Mouse (Mus musculus) limb, embryonic 12.5 days (tissue): ENCODE results near the gene Palm. TPM values are rescaled to one million over a fixed set of nuclear protein-coding genes. Genes with fewer than 3 reads are reported as not detected.
"Not testable (repeated sequence)": the region's sequence is repeated elsewhere in the genome, so short reads cannot be mapped to it uniquely, and the experiment has no call there.

ENCODE experiments used
- ATAC-seq: fragments of 200-750 bp; cut with Nextera tagmentation; 2 replicates; pipeline ENCODE4 v1.8.0; 2017; ENCODE audit warnings: low read depth, moderate TSS enrichment; ENCODE audit not compliant: insufficient number of reproducible peaks, insufficient read depth, low FRiP score, low TSS enrichment
- H3K27ac ChIP-seq: fragments of 300-500 bp; sonication (generic); 2 replicates; pipeline ENCODE4 v1.5.1; 2016; ENCODE audit warnings: mild to moderate bottlenecking, moderate library complexity
- H3K27me3 ChIP-seq: fragments of 300-500 bp; sonication (generic); 2 replicates; pipeline ENCODE4 v1.6.1; 2016; ENCODE audit warnings: mild to moderate bottlenecking, moderate library complexity
- H3K36me3 ChIP-seq: fragments of 300-500 bp; sonication (generic); 2 replicates; pipeline ENCODE4 v1.6.1; 2016; ENCODE audit warnings: mild to moderate bottlenecking, moderate library complexity
- H3K4me1 ChIP-seq: fragments of 300-500 bp; sonication (generic); replicated peaks from 2 replicates; pipeline ENCODE4 v1.6.1; 2016
- H3K4me2 ChIP-seq: fragments of 300-500 bp; sonication (generic); 2 replicates; pipeline ENCODE4 v1.6.1; 2016; ENCODE audit warnings: mild to moderate bottlenecking, moderate library complexity
- H3K4me3 ChIP-seq: fragments of 300-500 bp; sonication (generic); replicated peaks from 2 replicates; pipeline ENCODE4 v1.5.1; 2016; ENCODE audit warnings: mild to moderate bottlenecking
- H3K9ac ChIP-seq: fragments of 300-500 bp; sonication (generic); replicated peaks from 2 replicates; pipeline ENCODE4 v1.6.1; 2016; ENCODE audit warnings: mild to moderate bottlenecking, moderate library complexity
- H3K9me3 ChIP-seq: fragments of 300-500 bp; sonication (generic); 2 replicates; pipeline ENCODE4 v1.6.1; 2016; ENCODE audit warnings: mild to moderate bottlenecking, moderate library complexity
- WGBS: fragments of 180-500 bp; shearing (Covaris S2); methylation state at CpG from one replicate; pipeline ENCODE4 v1.1.7; 2016; 5-methylcytosine and 5-hydroxymethylcytosine counted together
- polyA plus RNA-seq: library from polyadenylated mRNA; unstranded; fragments of >200 nt; fragmentation: Nextera tagmentation; extraction: Ambion mirVana; gene quantifications from 2 replicates; pipeline ENCODE4 v1.2.1, GENCODE M21; 2016

Gene Palm
- 121 TPM in 2 replicates for polyA plus RNA-seq

GRCm38 (mm10) chr10:79793051-79793737 lies at the start of gene Palm:
TSS of gene Palm (plus strand) at chr10:79793572.
- ATAC-seq, result peak; percentile 54
- H3K4me2 ChIP-seq, result peak within 1 kb of the TSS; percentile 88
- peaks cover 6% of the 10 kb centered on the region; the same call in 1 of the 2 replicates for H3K27me3 ChIP-seq
- peak within 1 kb of the TSS; percentile 94 for H3K4me3 ChIP-seq
- H3K27ac ChIP-seq, result peak within 1 kb of the TSS; percentile 84
- peaks cover 26% of the 10 kb centered on the region for H3K4me1 ChIP-seq
- H3K9me3 ChIP-seq, result 0 out of 2 replicates have a peak, but pooled peaks cover 3% of the 10 kb centered on the region
- H3K9ac ChIP-seq, result peak within 1 kb of the TSS; percentile 94
- H3K36me3 ChIP-seq, result peaks cover 6% of the 10 kb centered on the region; the same call in 1 of the 2 replicates
- 6% methylated on average over 51 of the region's 51 CpGs for WGBS

DNA sequence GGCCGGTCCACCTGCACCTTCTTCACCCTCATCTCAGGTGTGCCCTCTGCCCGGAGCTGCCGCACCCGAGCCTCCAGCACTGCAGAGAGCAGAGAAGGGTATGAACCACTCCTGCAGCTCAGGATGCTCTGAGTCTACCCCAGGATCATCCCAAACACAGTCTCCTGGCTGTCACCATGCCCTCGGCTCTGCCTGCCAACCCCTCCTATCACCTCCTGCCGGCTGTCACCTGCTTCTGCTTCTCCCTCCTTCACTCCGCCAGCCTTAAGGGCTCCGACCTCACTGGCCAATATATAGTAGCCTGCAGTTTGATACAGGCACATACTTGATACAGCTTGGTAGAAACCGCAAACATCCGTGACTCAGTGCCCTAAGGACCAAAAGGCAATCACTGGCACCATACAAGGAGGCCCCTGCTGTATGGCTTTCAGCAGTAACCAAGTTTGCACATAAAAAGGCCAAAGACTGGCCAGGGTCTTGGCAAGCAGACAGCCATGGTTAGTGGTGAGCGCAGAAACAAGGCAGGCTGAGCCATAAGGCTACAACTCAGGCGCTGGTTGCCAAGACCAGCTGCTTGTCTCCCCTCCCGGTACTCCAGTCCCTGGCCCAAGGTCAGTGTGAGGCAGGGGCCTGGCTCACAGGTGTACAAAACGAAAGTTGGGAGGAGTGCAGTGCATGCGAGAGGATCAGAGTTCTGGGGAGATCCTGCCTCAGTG lies 49.6 kb upstream of the Palm start:
- 93% methylated on average over 15 of the region's 15 CpGs for WGBS
- peaks cover 6% of the 10 kb centered on the region for H3K4me1 ChIP-seq
- peaks cover 57% of the 10 kb centered on the region for H3K36me3 ChIP-seq
- no peak overlapping the region for H3K9ac ChIP-seq
- no peak for ATAC-seq
- no peak overlapping the region for H3K4me3 ChIP-seq
- H3K27me3 ChIP-seq, result no peaks in the 10 kb centered on the region
- H3K27ac ChIP-seq, result no peak overlapping the region
- H3K4me2 ChIP-seq, result no peak overlapping the region
- H3K9me3 ChIP-seq, result peaks cover 24% of the 10 kb centered on the region

DNA sequence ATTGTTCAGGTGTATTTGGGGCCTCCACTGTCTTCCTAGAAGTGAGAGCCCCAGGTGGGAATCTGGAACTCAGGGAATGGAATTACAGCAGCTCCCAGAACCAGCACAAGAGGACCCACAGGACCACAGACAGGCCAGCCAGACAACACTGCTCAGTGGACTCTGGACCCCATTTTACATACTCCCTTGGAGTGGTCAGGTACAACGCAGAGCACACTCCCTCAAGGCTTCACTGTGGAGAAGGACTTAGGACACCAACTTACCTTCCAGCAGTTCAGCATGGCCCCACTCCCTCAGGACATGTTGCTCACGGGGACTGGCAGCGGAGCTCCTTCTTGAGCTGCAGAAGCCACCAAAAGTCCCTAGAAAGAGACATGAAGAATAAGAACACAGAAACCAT lies 48.0 kb upstream of the Palm start:
- Histone ChIP-seq H3K9me3 (peaks cover 8% of the 10 kb centered on the region), H3K4me1 (peaks cover 6% of the 10 kb centered on the region), H3K4me2 (peak overlapping the region; percentile 58), H3K9ac (no peak overlapping the region), H3K36me3 (peaks cover 41% of the 10 kb centered on the region), H3K27me3 (no peaks in the 10 kb centered on the region), H3K27ac (no peak overlapping the region), H3K4me3 (peak overlapping the region; percentile 56)
- no peak for ATAC-seq
- 88% methylated on average over 3 of the region's 3 CpGs for WGBS

DNA sequence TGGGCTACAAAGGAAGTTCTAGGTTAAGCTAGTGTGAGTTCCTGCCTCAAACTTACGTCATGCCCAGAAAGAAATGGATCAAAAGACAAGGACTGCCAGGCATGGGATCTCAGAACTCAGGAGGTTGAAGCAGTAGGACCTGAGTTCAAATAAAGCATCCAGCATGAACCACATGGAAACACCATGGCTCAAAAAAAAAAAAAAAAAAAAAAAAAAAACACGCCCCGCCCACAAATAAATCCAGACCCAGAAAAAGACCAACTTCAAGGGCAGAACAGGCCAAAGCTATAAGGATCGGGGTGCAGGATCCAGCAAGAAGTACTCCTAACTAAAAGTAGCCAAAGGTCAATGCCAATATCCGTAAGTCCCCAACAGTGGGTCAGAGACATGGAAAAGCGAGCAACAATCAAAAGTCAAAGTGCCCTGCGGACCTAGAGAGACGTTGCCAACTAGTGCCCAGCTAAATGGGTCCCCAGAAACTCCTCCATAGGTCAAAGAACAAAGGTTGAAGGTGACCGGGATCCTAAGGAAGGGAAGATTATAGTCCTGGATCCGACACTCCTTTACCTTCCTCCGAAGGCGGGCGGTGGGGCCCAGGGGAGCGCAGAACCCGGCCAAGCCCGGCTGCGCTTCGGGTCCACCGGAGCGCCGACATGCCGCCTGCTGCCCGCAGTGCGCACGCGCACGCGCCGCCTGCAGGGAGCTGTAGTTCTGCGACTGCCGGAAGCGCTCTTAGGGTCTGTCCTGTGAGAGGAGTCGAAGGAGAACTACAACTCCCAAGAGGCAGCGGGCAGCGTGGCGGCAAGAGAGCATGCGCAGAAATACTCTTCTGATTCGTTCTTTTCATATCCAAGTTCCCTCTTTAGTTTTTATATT lies 47.2 kb upstream of the Palm start, which contains the start of gene Polrmt:
Gene Polrmt, minus strand, starts transcription at position 684 of the 876 bp plus-strand sequence.
- H3K4me3 ChIP-seq, result peak within 1 kb of the TSS; percentile 56
- WGBS, result 3% methylated on average over 38 of the region's 38 CpGs
- peak; percentile 92 for ATAC-seq
- peaks cover 6% of the 10 kb centered on the region for H3K4me1 ChIP-seq
- H3K36me3 ChIP-seq, result peaks cover 34% of the 10 kb centered on the region
- 0 out of 2 replicates have a peak, but pooled peaks cover 1% of the 10 kb centered on the region for H3K9me3 ChIP-seq
- H3K4me2 ChIP-seq, result peak within 1 kb of the TSS; percentile 58
- no peak within 1 kb of the TSS for H3K27ac ChIP-seq
- H3K9ac ChIP-seq, result peak within 1 kb of the TSS; percentile 56
- no peaks in the 10 kb centered on the region for H3K27me3 ChIP-seq

DNA sequence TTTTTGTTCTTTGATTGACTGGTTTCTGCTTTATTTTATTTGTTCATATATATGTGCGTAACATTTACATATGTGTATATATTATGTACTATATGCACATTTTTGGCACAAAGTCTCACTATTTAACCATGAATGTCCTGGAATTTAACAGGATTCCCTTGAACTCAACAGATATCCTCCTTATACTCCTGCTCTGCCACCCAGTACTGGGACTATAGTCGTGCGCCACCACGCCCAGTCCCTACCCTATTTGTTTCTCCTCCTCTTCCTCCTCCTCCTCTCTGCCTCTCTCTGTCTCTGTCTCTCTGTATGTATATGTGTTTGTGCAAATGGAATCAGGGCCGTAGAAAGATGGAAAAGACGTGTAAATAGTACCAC lies 46.6 kb upstream of the Palm start:
- Histone ChIP-seq H3K27me3 (no peaks in the 10 kb centered on the region), H3K4me3 (peak overlapping the region; percentile 56), H3K9ac (no peak overlapping the region), H3K4me2 (peak overlapping the region; percentile 58), H3K4me1 (peaks cover 6% of the 10 kb centered on the region), H3K36me3 (peaks cover 27% of the 10 kb centered on the region), H3K9me3 (no peaks in the 10 kb centered on the region), H3K27ac (no peak overlapping the region)
- ATAC-seq, result peak; percentile 35; the same call in 1 of the 2 replicates
- WGBS, result 25% methylated on average over 6 of the region's 6 CpGs

GRCm38 (mm10) chr10:79748496-79748895 lies 44.9 kb upstream of the Palm start:
- H3K27me3 ChIP-seq, result no peaks in the 10 kb centered on the region
- H3K9ac ChIP-seq, result no peak overlapping the region
- H3K36me3 ChIP-seq, result peaks cover 11% of the 10 kb centered on the region
- H3K9me3 ChIP-seq, result no peaks in the 10 kb centered on the region
- peaks cover 6% of the 10 kb centered on the region for H3K4me1 ChIP-seq
- H3K4me3 ChIP-seq, result no peak overlapping the region
- WGBS, result 83% methylated on average over 6 of the region's 6 CpGs
- H3K4me2 ChIP-seq, result no peak overlapping the region
- no peak overlapping the region for H3K27ac ChIP-seq
- ATAC-seq, result no peak

DNA sequence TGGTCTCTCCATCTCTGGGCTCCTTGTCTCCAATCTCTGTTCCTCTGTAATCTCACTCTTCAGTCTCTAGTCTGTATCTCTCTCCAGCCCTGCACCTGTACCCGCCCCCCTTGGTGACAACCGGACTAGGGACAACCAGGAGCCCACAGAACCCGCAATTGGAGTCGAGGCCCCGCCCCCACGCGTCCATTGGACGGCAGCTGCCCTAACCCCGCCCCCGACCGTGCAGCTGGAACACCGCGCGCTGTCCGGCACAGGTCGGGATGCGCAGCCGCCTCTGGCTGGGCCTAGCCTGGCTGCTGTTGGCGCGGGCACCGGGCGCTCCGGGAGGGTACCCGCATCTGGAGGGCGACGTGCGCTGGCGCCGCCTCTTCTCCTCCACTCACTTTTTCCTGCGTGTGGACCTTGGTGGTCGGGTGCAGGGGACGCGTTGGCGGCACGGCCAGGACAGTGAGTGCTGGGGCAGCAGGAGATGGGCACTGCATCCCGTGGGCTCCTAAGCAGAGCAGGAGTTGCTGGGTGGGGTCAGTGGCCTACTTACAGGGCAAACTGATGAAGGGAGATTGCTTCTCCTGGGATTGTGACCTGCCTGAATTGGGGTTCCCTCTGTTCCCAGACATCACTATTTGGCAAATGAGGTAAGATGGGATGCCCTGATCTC lies 38.4 kb upstream of the Palm start, which contains the start of gene Fgf22:
Gene Fgf22, plus strand, starts transcription at position 221 of the 661 bp plus-strand sequence.
- no peaks in the 10 kb centered on the region for H3K9me3 ChIP-seq
- WGBS, result 1% methylated on average over 36 of the region's 36 CpGs
- H3K4me2 ChIP-seq, result peak within 1 kb of the TSS; percentile 81
- H3K36me3 ChIP-seq, result peaks cover 43% of the 10 kb centered on the region
- no peaks in the 10 kb centered on the region for H3K27me3 ChIP-seq
- H3K27ac ChIP-seq, result no peak within 1 kb of the TSS
- peaks cover 10% of the 10 kb centered on the region for H3K4me1 ChIP-seq
- H3K4me3 ChIP-seq, result peak within 1 kb of the TSS; percentile 40
- ATAC-seq, result peak; percentile 76; the same call in 1 of the 2 replicates
- H3K9ac ChIP-seq, result peak within 1 kb of the TSS; percentile 47

DNA sequence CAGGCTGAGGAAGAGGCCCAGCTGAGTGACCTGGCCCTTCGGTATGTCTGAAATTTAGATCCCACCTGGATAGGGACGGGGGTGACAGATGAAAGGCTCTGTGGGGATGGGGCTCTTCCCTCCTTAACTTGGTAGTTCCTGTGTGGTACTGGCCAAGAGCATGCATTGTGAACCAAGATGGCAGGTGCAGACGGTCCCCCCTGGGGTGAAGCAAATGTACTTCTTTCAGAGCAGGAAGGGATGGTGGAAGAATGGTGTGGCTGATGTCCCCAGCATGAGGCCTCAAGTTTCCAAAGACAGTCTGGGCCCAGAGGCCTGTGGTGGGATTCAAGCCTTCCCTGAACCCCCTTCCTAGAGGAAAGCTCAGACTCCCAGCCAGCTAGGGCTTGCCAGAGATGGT lies 37.5 kb upstream of the Palm start:
- Histone ChIP-seq H3K36me3 (peaks cover 52% of the 10 kb centered on the region), H3K9ac (0 out of 2 replicates have a peak overlapping the region, but pooled peaks have one; percentile 8)
- no peak for ATAC-seq

GRCm38 (mm10) chr10:79756660-79757059 lies 36.7 kb upstream of the Palm start:
- Histone ChIP-seq H3K4me2 (no peak overlapping the region), H3K4me1 (peaks cover 10% of the 10 kb centered on the region), H3K36me3 (peaks cover 60% of the 10 kb centered on the region), H3K4me3 (no peak overlapping the region), H3K27ac (no peak overlapping the region), H3K27me3 (no peaks in the 10 kb centered on the region), H3K9ac (no peak overlapping the region), H3K9me3 (no peaks in the 10 kb centered on the region)
- no peak for ATAC-seq
- 88% methylated on average over 24 of the region's 24 CpGs for WGBS

More for the DNA sequence above, 37.5 kb upstream of the Palm start:
- H3K4me2 ChIP-seq, result no peak overlapping the region
- H3K4me1 ChIP-seq, result peaks cover 10% of the 10 kb centered on the region
- H3K4me3 ChIP-seq, result no peak overlapping the region
- H3K9me3 ChIP-seq, result no peaks in the 10 kb centered on the region
- no peaks in the 10 kb centered on the region for H3K27me3 ChIP-seq
- H3K27ac ChIP-seq, result no peak overlapping the region
- WGBS, result 78% methylated on average over 3 of the region's 3 CpGs

- H3K27me3 ChIP-seq, H3K27ac ChIP-seq, H3K9me3 ChIP-seq, H3K4me2 ChIP-seq, H3K9ac ChIP-seq, ATAC-seq, H3K4me3 ChIP-seq: not testable (repeated sequence)
- Histone ChIP-seq H3K4me1 (peaks cover 15% of the 10 kb centered on the region), H3K36me3 (peaks cover 77% of the 10 kb centered on the region)
- WGBS, result 96% methylated on average over 1 of the region's 1 CpGs
Observed at GRCm38 (mm10) chr10:79759675-79760074, 33.7 kb upstream of the Palm start.
